Mouse (Mus musculus) CH12.LX (cell line): ENCODE measurements at regions not wholly inside any gene's neighbourhood (a gene's known extent, or its start where the extent isn't known, plus 50 kb on each side); places are given as distances from the start of the nearest gene placed in this dataset.

Experiments used
- CTCF ChIP-seq, 2 experiments: IDR thresholded peaks in 1 of 2; conservative IDR thresholded peaks in 1 of 2; 2 replicates each; pipeline ENCODE4 v1.5.1; 2011 to 2012; ENCODE audit warnings: low read depth in 2 of 2, low read length in 2 of 2, improper control_type of control experiment in 1 of 2, inconsistent platforms in 1 of 2, mild to moderate bottlenecking in 1 of 2, moderate library complexity in 1 of 2
- EP300 ChIP-seq: IDR thresholded peaks from 2 replicates; pipeline ENCODE4 v1.6.1; 2011; ENCODE audit warnings: low read length, improper control_type of control experiment
- MYC ChIP-seq: IDR thresholded peaks from 2 replicates; pipeline ENCODE4 v1.6.1; 2011; ENCODE audit warnings: low read depth, mild to moderate bottlenecking, improper control_type of control experiment, low read length
- POLR2AphosphoS2 ChIP-seq: IDR thresholded peaks from 2 replicates; pipeline ENCODE4 v1.6.1; 2011; ENCODE audit warnings: low read depth, low read length, improper control_type of control experiment
- USF2 ChIP-seq: conservative IDR thresholded peaks from 2 replicates; pipeline ENCODE4 v1.6.1; 2011; ENCODE audit warnings: low read depth, low read length, improper control_type of control experiment

GRCm38 (mm10) chr12:79921786-79922185 lies 191.0 kb downstream of the Zfp36l1 start:
- no peak for TF ChIP-seq CTCF (conservative IDR thresholded peaks at IDR 0.05 in 1 of 2, IDR thresholded peaks at IDR 0.05 in 1 of 2; ENCODE audit: low read depth in 2 of 2, low read length in 2 of 2)
- TF ChIP-seq MYC, result no peak
- no peak for TF ChIP-seq USF2
- no peak for TF ChIP-seq POLR2AphosphoS2
- no peak for TF ChIP-seq EP300
